ENCODE assay signal across 16 mouse cellular contexts in the genomic region with DNA sequence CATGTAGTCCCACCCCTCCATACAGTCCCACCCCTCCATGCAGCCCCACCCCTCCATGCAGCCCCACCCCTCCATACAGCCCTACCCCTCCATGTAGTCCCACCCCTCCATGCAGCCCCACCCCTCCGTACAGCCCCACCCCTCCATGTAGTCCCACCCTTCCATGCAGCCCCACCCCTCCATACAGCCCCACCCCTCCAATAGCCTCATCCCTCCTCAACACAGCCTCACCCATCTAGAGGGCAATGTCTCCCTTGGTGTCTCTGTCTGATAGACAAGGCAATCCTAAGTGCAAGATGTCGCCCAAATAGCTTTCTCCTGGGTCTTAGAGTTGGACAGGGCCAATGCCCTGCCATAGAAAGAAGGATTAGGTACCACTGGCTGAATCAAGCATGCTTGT.
"Had no signal": no experiment of that assay in that cellular context is flagged by ENCODE, and none has a peak within 500 bp of the region (broad histone marks: within the 10 kb centered on the region; RNA-seq: fewer than 3 reads in every experiment).

No protein-coding gene starts in this region.

- DNase-seq: kidney, adult 11 months; kidney, adult 9 months; kidney, postnatal 36 days; layer of hippocampus, adult 9-11 months; lung, adult 2 months; lung, postnatal 10 days; lung, postnatal 4 days; right cerebral cortex, postnatal 14 days; thymus, adult 2 months; thymus, postnatal 25 days had no signal

- H3K27me3 ChIP-seq: limb, embryonic 12.5 days; midbrain, embryonic 15.5 days; neural tube, embryonic 12.5 days had no signal

- H3K9me3 ChIP-seq: limb, embryonic 12.5 days; midbrain, embryonic 15.5 days; neural tube, embryonic 12.5 days had no signal

- H3K4me2 ChIP-seq: limb, embryonic 12.5 days; midbrain, embryonic 11.5 days; midbrain, embryonic 15.5 days; neural tube, embryonic 12.5 days had no signal

- H3K36me3 ChIP-seq: limb, embryonic 12.5 days; midbrain, embryonic 15.5 days; neural tube, embryonic 12.5 days had no signal

- H3K4me3 ChIP-seq: limb, embryonic 12.5 days; midbrain, embryonic 15.5 days; neural tube, embryonic 12.5 days had no signal

- ATAC-seq: midbrain, embryonic 15.5 days had no signal

- H3K4me1 ChIP-seq: limb, embryonic 12.5 days; midbrain, embryonic 15.5 days; neural tube, embryonic 12.5 days had no signal

- H3K27ac ChIP-seq: kidney, postnatal 0 days; midbrain, embryonic 15.5 days; neural tube, embryonic 12.5 days; stomach, postnatal 0 days had no signal

- H3K9ac ChIP-seq: limb, embryonic 12.5 days; midbrain, embryonic 15.5 days; neural tube, embryonic 12.5 days had no signal
